ENCODE assay signal across 12 mouse cellular contexts in genomic region chr17:68285119-68285782, GRCm38 (mm10). TPM values are rescaled to one million over a fixed set of nuclear protein-coding genes. Genes with fewer than 3 reads are reported as not detected.
DNase-seq lines count a peak whose midpoint lies in the region; ATAC-seq lines count a peak whose summit lies in the region.
"Had no signal": no experiment of that assay in that cellular context is flagged by ENCODE, and none has a peak within 500 bp of the region (broad histone marks: within the 10 kb centered on the region; RNA-seq: fewer than 3 reads in every experiment).

No protein-coding gene starts in this region.

- H3K4me3 ChIP-seq in intestine, embryonic 14.5 days (ENCODE audit: low read depth, low read length), result no peak overlapping the region
- no peak overlapping the region for H3K4me3 ChIP-seq in intestine, embryonic 16.5 days (ENCODE audit: low read length)
- no peak overlapping the region for H3K4me3 ChIP-seq in midbrain, embryonic 10.5 days
- H3K4me3 ChIP-seq: embryonic facial prominence, embryonic 15.5 days had no signal

- no peak overlapping the region for H3K4me2 ChIP-seq in intestine, embryonic 14.5 days (ENCODE audit: low read length)
- no peak overlapping the region for H3K4me2 ChIP-seq in intestine, embryonic 16.5 days (ENCODE audit: low read depth, low read length)
- H3K4me2 ChIP-seq: embryonic facial prominence, embryonic 15.5 days had no signal

- no peaks in the 10 kb centered on the region for H3K4me1 ChIP-seq in intestine, embryonic 14.5 days (replicated peaks; ENCODE audit: control insufficient read depth, insufficient read depth, low read length)
- peaks cover 18% of the 10 kb centered on the region for H3K4me1 ChIP-seq in intestine, embryonic 16.5 days (ENCODE audit: control insufficient read depth, insufficient read depth, low read length)
- H3K4me1 ChIP-seq in midbrain, embryonic 10.5 days, result peaks cover 6% of the 10 kb centered on the region
- H3K4me1 ChIP-seq: embryonic facial prominence, embryonic 15.5 days had no signal

- no peaks in the 10 kb centered on the region for H3K27me3 ChIP-seq in intestine, embryonic 14.5 days (replicated peaks; ENCODE audit: control insufficient read depth, insufficient read depth, low read length)
- no peaks in the 10 kb centered on the region for H3K27me3 ChIP-seq in intestine, embryonic 16.5 days (replicated peaks; ENCODE audit: control insufficient read depth, insufficient read depth, low read length)
- no peaks in the 10 kb centered on the region for H3K27me3 ChIP-seq in midbrain, embryonic 10.5 days (ENCODE audit: low read depth, poor library complexity, severe bottlenecking)
- H3K27me3 ChIP-seq: embryonic facial prominence, embryonic 15.5 days had no signal

- no peak overlapping the region for H3K9ac ChIP-seq in intestine, embryonic 14.5 days (ENCODE audit: low read length)
- no peak overlapping the region for H3K9ac ChIP-seq in intestine, embryonic 16.5 days (ENCODE audit: low read depth, low read length)
- H3K9ac ChIP-seq: embryonic facial prominence, embryonic 15.5 days; liver, postnatal 0 days had no signal

- H3K9me3 ChIP-seq in intestine, embryonic 14.5 days (ENCODE audit: control insufficient read depth, low read length), result no peaks in the 10 kb centered on the region
- H3K9me3 ChIP-seq in intestine, embryonic 16.5 days (ENCODE audit: control insufficient read depth, low read length), result no peaks in the 10 kb centered on the region
- H3K9me3 ChIP-seq in midbrain, embryonic 10.5 days (replicated peaks), result no peaks in the 10 kb centered on the region
- H3K9me3 ChIP-seq: embryonic facial prominence, embryonic 15.5 days had no signal

- H3K36me3 ChIP-seq in intestine, embryonic 14.5 days (ENCODE audit: control insufficient read depth, insufficient read depth, low read length), result no peaks in the 10 kb centered on the region
- no peaks in the 10 kb centered on the region for H3K36me3 ChIP-seq in intestine, embryonic 16.5 days (ENCODE audit: control insufficient read depth, insufficient read depth, low read length)
- H3K36me3 ChIP-seq in midbrain, embryonic 10.5 days, result no peaks in the 10 kb centered on the region
- H3K36me3 ChIP-seq: embryonic facial prominence, embryonic 15.5 days had no signal

- ATAC-seq in intestine, embryonic 14.5 days (replicated peaks; ENCODE audit: low FRiP score, low TSS enrichment, low read depth), result 0 out of 2 replicates have a peak, but pooled peaks have one; percentile 26
- ATAC-seq in intestine, embryonic 16.5 days, result no peak
- no peak for ATAC-seq in megakaryocyte progenitor cell, adult 5-6 weeks (replicated peaks; ENCODE audit: poor library complexity)
- ATAC-seq: liver, postnatal 0 days had no signal

- no peak for DNase-seq in intestine, embryonic 14.5 days (ENCODE audit: low spot score)
- DNase-seq in brain, adult 2 months (ENCODE audit: low read depth, low spot score), result peak; percentile 57
- peak; percentile 47 for DNase-seq in embryo, embryonic 9.5 days (ENCODE audit: extremely low spot score)
- peak; percentile 23 for DNase-seq in midbrain, embryonic 10.5 days (ENCODE audit: low spot score)
- DNase-seq in heart, adult 9 months (ENCODE audit: low spot score in 2 of 2), result no peak
- DNase-seq in testis, postnatal 10 days (ENCODE audit: low spot score), result no peak
- DNase-seq: liver, postnatal 0 days; thymus, adult 2 months had no signal

- no peak overlapping the region for H3K27ac ChIP-seq in intestine, embryonic 14.5 days (ENCODE audit: low read depth)
- no peak overlapping the region for H3K27ac ChIP-seq in intestine, embryonic 16.5 days (ENCODE audit: low read length)
- peak overlapping the region; percentile 23; the same call in 1 of the 2 replicates for H3K27ac ChIP-seq in midbrain, embryonic 10.5 days (replicated peaks)
- H3K27ac ChIP-seq: embryonic facial prominence, embryonic 15.5 days had no signal

- 34% methylated on average over 8 of the region's 8 CpGs for whole genome bisulfite sequencing in intestine, embryonic 14.5 days
- WGBS in intestine, embryonic 16.5 days, result 41% methylated on average over 8 of the region's 8 CpGs
- WGBS in midbrain, embryonic 10.5 days, result 38% methylated on average over 8 of the region's 8 CpGs

RNA-seq across cellular contexts. Expression of gene L3mbtl4, which starts 11.7 kb away (rescaled TPM):
- 1.1 and 1.2 TPM in 2 replicates for polyA plus RNA-seq in intestine, embryonic 14.5 days (2014; fragmentation: Nextera tagmentation; extraction: Ambion mirVana)
- 0.46 and 0.53 TPM in 2 replicates for polyA plus RNA-seq in intestine, embryonic 16.5 days (2015; fragmentation: Nextera tagmentation; extraction: Ambion mirVana)
- 0.09 and 0.17 TPM in 2 replicates for polyA plus RNA-seq in midbrain, embryonic 10.5 days (2016; fragmentation: Nextera tagmentation; extraction: Ambion mirVana)
- not detected in 2 replicates for total RNA-seq in megakaryocyte progenitor cell, adult 5-6 weeks (2015)
- not detected in 2 replicates for total RNA-seq in megakaryocyte progenitor cell, adult 5-6 weeks (2017)
- polyA plus RNA-seq: embryonic facial prominence, embryonic 15.5 days; heart, embryonic 16.5 days; liver, postnatal 0 days; thymus, adult 2 months had no signal

Comparison
In these comparisons a context has a peak if more than half of its experiments do, and no peak if none do; other contexts are left out.
1. DNase-seq: peak in brain, adult 2 months (single experiment), embryo, embryonic 9.5 days (single experiment) and midbrain, embryonic 10.5 days (single experiment); none in intestine, embryonic 14.5 days (single experiment), heart, adult 9 months (0 of 2) and testis, postnatal 10 days (single experiment).